Mouse (Mus musculus) retina, postnatal 1 day (tissue): ENCODE measurements around the gene Nox4.

Experiments
- DNase-seq: peaks from one replicate; pipeline ENCODE4 v3.0.0-alpha.2; 2012

The Nox4 gene

DNA sequence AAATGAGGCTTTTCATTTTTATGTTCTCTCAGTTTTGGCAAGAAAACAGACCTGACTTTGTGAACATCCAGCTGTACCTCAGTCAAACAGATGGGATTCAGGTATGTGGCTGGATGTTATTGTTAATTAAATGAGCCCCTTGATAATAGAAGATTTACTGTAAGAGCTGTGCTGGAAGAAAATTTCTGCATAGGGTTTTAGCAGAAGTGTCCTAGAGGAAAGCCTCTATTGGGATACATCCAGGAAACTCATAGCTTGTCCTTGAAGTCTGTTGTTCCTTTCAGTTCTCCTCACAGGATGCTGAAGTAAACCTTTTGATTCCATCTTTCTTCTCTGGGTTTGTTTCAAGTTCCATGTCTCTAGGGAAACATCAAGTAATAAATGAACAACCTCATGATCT, 128.4 kb downstream of the Nox4 start:
- DNase-seq, result no peak

DNA sequence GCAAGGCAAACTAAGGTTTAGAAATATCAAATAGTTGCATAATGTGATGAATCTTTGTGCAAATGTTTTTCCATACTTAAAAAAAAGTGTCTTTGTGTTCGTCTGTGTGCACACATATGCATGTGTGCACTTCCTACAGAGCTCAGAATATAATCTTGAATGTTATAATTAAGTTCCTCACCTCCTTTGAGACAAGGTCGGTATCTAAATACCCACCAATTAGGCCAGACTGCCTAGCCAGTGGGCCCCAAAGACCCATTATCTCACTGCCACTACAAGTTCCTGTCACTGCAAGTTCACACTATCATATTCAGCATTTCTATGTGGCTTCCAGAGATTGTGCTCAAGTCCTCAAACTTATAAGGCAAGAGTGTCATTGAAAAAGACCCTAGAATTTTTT, 129.0 kb downstream of the Nox4 start:
- DNase-seq, result no peak

DNA sequence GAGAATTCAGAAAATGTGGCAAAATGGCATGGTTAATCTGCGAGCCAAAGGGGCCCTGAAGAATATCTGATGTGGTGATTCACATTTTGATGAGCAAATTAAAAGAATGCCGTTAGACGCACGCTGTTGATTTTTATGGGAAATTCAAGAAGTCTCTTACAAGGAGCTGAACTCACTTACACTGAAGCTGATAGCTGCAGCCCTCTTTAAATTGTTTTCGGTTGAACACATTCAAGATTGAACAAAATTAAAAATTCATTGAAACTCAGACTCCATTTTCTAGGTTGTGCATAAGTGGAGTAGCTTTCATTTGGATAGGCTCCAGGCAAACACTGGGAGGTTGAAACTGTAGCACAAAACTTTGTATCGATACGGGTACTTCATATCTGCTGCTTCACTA, 151.1 kb downstream of the Nox4 start:
- no peak for DNase-seq

- peak; percentile 6 for DNase-seq
These were observed 165.5 kb downstream of the Nox4 start for GRCm38 (mm10) chr7:87411373-87411772.

DNA sequence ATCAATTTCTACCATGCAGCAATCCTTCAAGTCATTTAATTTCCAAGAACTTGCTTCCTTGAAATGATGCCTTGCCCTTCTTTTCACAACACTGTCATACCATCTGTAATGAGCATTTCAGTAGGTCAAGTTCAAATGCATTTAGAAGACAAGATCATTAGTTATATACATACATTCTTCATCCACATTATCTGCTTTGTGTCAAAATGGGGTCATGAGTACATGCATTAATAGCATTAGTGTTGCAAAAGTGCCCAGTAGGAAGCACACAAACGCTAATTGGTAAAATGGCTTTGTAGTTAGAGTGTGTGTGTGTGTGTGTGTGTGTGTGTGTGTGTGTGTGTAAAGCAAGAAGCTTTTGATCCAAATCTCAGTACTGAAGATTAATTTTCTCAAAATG, 167.4 kb downstream of the Nox4 start:
- DNase-seq, result peak; percentile 84
